Mouse (Mus musculus) intestine, postnatal 0 days (tissue): ENCODE data around the gene Tmc7. TPM values are rescaled to one million over a fixed set of nuclear protein-coding genes. Genes with fewer than 3 reads are reported as not detected.

Experiments
- ATAC-seq: fragments of 200-750 bp; cut with Nextera tagmentation; 2 replicates; pipeline ENCODE4 v1.8.0; 2017; ENCODE audit warnings: mild to moderate bottlenecking, moderate TSS enrichment, moderate library complexity
- H3K27ac ChIP-seq: fragments of 300-500 bp; sonication (generic); 2 replicates; pipeline ENCODE4 v1.5.1; 2014; ENCODE audit warnings: mild to moderate bottlenecking, low read depth, low read length, moderate library complexity
- H3K27me3 ChIP-seq: fragments of 300-500 bp; sonication (generic); replicated peaks from 2 replicates; pipeline ENCODE4 v1.6.1; 2014; ENCODE audit warnings: low read length, mixed read lengths; ENCODE audit not compliant: control insufficient read depth, insufficient read depth
- H3K36me3 ChIP-seq: fragments of 300-500 bp; sonication (generic); 2 replicates; pipeline ENCODE4 v1.6.1; 2014; ENCODE audit warnings: mild to moderate bottlenecking, moderate library complexity; ENCODE audit not compliant: control insufficient read depth, insufficient read depth
- H3K4me1 ChIP-seq: fragments of 300-500 bp; sonication (generic); replicated peaks from 2 replicates; pipeline ENCODE4 v1.6.1; 2014; ENCODE audit warnings: antibody characterized with exemption, low read length, mixed read lengths; ENCODE audit not compliant: control insufficient read depth, insufficient read depth
- H3K4me2 ChIP-seq: fragments of 300-500 bp; sonication (generic); replicated peaks from 2 replicates; pipeline ENCODE4 v1.6.1; 2014; ENCODE audit warnings: low read depth, mild to moderate bottlenecking, moderate library complexity
- H3K4me3 ChIP-seq: fragments of 300-500 bp; sonication (generic); 2 replicates; pipeline ENCODE4 v1.5.1; 2014; ENCODE audit warnings: low read depth, low read length
- H3K9ac ChIP-seq: fragments of 300-500 bp; sonication (generic); 2 replicates; pipeline ENCODE4 v1.6.1; 2014; ENCODE audit warnings: mild to moderate bottlenecking, low read depth, low read length
- H3K9me3 ChIP-seq: fragments of 300-500 bp; sonication (generic); 2 replicates; pipeline ENCODE4 v1.6.1; 2016; ENCODE audit warnings: mixed run types; ENCODE audit not compliant: control insufficient read depth
- CTCF ChIP-seq: sonication (generic); IDR thresholded peaks from 2 replicates; pipeline ENCODE4 v1.5.1; 2016; ENCODE audit warnings: low read depth, mild to moderate bottlenecking, control low read depth, antibody characterized with exemption, moderate library complexity
- WGBS: fragments of 180-500 bp; shearing (Covaris S2); extraction: QIAGEN DNeasy Blood & Tissue Kit; methylation state at CpG from one replicate; pipeline ENCODE4 v1.1.7; 2014; 5-methylcytosine and 5-hydroxymethylcytosine counted together
- polyA plus RNA-seq: library from polyadenylated mRNA; unstranded; fragments of >200 nt; fragmentation: Nextera tagmentation; extraction: Ambion mirVana; gene quantifications from 2 replicates; pipeline ENCODE4 v1.2.1, GENCODE M21; 2015

The Tmc7 gene
- polyA plus RNA-seq, 1 experiment from 2014 or later, result 1.4 TPM

DNA sequence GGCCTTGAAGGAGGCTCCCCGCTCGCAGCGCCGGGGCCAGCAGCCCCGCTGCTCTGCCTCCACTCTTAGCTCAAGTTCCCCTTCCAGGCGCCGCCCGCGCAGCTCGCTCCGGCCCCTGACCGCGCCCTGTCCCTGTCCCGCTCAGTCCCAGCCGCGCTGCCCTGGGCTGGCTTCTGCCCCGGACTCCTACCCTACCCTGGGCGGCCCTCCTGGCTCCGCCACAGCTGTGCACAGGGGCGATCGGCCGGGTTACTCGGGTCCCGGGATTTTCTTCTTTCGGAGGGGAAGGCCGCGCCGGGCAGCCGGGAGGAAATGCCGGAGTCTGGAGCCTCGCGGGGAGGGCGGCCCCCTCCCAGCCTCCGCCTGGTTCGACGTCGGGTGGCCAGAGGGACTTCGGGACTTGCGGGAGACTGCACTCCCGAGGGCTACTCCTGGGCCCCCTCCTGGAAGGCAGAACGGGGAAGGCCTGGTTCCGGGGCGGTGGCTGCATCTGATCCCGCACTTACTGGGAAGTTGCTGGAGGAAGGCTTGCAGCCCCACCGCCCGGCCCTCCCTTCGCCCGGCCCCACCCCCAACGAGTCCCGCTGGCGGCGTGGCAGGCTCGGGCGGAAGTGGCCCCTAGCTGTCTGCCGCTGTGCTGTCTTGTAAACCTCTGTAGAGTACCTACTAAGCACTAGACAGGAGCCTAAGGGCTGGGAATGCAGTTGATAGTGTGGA is 92.9 kb downstream of the Tmc7 start, which contains the start of gene Itpripl2:
Itpripl2 (minus strand) TSS at position 545 of the 717 bp plus-strand sequence.
- Histone ChIP-seq H3K9me3 (no peaks in the 10 kb centered on the region), H3K9ac (peak within 1 kb of the TSS; percentile 90), H3K4me2 (peak within 1 kb of the TSS; percentile 85), H3K36me3 (peaks cover 3% of the 10 kb centered on the region; the same call in 1 of the 2 replicates), H3K4me3 (peak within 1 kb of the TSS; percentile 71), H3K27me3 (no peaks in the 10 kb centered on the region), H3K4me1 (peaks cover 6% of the 10 kb centered on the region; the same call in 1 of the 2 replicates), H3K27ac (peak within 1 kb of the TSS; percentile 89)
- ATAC-seq, result peak; percentile 73
- under 1% methylated on average over 55 of the region's 55 CpGs for WGBS
- TF ChIP-seq CTCF, result peak; percentile 35; the same call in 1 of the 2 replicates

DNA sequence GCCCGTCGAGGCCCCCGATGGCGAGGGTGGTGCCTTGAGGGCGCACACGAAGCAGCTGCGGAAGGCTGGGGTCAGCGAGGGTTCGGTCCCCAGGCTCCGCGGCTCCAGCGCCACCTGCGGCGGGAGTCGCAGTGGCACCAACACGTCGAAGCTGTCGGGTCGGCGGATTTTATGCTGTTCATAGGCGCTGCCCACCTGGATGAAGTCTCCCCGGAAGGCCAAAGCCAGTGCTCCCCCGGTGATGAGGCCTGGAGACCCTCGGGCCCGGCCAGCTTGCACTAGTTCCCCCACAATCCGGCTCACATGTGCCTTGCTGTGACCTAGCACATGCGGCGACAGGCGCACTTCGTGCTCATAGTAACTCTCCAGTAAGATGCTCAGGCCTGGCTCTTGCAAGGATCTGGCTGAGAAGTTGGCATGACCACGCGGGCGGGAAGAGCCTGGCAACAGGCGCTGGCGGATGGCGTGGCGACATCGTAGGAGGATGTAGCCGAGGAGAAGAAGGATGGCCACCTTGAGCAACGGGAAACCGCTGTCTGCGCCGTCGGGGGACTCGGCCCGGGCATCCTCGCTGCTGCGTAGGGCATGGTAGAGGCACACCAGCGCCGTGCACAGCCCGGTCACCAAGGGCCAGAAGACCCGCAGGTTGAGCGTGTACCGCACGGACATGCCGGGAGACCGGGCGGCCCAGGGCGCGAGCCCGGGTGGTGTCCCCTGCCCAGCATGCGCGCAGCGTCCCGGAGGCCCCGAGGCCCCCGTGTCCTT is 93.7 kb downstream of the Tmc7 start:
- 8% methylated on average over 59 of the region's 67 CpGs for WGBS
- peak; percentile 64 for TF ChIP-seq CTCF
- peak overlapping the region; percentile 90 for H3K9ac ChIP-seq
- peaks cover 3% of the 10 kb centered on the region; the same call in 1 of the 2 replicates for H3K36me3 ChIP-seq
- H3K9me3 ChIP-seq, result no peaks in the 10 kb centered on the region
- H3K27ac ChIP-seq, result peak overlapping the region; percentile 89
- H3K4me2 ChIP-seq, result peak overlapping the region; percentile 85
- no peaks in the 10 kb centered on the region for H3K27me3 ChIP-seq
- peak; percentile 19 for ATAC-seq
- peak overlapping the region; percentile 71 for H3K4me3 ChIP-seq
- H3K4me1 ChIP-seq, result peaks cover 6% of the 10 kb centered on the region; the same call in 1 of the 2 replicates

DNA sequence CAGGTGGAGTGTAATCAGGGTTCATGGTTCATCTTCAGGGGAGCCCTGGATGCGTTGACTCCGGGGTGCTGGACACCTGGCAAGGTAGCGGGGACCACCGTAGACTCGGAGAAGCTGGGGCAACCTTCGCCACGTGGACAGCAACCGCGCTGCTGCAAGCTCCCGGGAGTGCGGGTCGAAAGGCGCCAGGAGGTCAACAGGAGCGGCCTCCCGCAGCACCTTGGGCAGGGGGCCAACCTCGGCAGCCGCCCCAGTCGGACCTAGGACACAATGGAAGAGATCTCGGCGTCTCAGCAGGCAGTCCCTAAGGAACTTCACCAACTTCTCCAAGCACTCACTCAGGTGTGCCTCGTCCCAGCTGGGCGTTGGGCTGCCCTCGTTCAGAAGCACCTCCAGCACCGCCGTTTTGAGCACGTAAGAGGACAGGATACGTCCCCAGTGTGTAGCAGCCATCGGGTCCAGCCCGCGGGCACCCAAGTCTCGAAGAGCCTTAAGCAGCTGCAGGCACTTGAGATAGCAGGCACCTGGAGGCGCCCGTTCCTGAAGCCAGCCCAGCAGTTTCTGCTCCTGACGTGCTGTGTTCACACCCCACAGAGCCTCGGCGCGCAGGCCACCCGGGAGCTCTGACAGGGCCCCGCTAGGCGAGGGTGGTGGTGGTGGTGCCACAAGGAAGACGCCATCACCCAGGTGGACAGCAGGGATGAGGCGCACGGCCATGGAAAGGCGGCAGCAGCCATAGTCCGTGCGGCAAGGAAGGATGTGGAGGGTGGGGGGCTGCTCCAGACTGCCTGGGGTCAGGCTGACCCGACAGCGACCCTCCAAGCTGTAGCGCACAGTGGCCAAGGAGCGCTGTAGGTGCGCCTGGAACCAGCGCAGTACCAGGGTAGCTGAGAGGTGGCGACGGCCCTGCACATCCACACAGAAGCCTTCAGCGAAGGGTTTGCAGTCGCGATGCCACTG is 94.5 kb downstream of the Tmc7 start:
- no peak for ATAC-seq
- Histone ChIP-seq H3K36me3 (peaks cover 3% of the 10 kb centered on the region; the same call in 1 of the 2 replicates), H3K4me1 (peaks cover 6% of the 10 kb centered on the region; the same call in 1 of the 2 replicates), H3K27me3 (no peaks in the 10 kb centered on the region), H3K27ac (no peak overlapping the region), H3K9me3 (no peaks in the 10 kb centered on the region), H3K4me2 (peak overlapping the region; percentile 85), H3K9ac (peak overlapping the region; percentile 90; the same call in 1 of the 2 replicates), H3K4me3 (peak overlapping the region; percentile 71)
- WGBS, result 61% methylated on average over 57 of the region's 57 CpGs
- no peak for TF ChIP-seq CTCF

DNA sequence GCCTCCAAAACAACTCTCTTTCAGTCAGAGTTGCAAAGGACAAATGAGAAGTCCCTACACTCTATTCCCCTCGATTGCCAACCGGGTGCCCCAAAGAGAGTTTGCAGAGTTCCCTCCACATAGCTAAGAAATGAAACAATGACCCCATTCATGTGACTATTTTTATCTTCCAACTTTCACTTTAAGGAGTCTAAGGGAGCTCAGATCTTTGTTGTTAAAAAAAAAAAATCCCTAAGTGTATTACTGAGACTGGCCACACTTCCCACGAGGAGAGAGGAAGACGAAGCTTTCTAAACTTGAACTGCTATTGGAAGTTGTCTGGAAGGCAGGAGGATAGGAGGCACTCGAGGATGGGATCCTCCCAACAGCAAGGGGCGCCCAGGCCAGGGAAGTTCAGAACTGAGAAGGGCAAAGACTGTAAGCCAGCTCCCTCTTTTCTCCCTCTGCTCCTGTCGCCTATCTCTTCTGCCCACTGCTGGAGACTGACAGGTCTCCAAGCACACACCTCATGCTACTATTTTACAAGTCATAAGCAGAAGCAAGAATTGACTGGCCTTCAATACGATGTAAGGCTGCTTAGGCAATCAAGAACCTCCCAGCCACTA is 96.4 kb downstream of the Tmc7 start:
- Histone ChIP-seq H3K9me3 (no peaks in the 10 kb centered on the region), H3K27ac (no peak overlapping the region), H3K4me1 (peaks cover 6% of the 10 kb centered on the region; the same call in 1 of the 2 replicates), H3K9ac (no peak overlapping the region), H3K27me3 (no peaks in the 10 kb centered on the region), H3K36me3 (peaks cover 3% of the 10 kb centered on the region; the same call in 1 of the 2 replicates), H3K4me3 (no peak overlapping the region), H3K4me2 (peak overlapping the region; percentile 48)
- no peak for ATAC-seq
- TF ChIP-seq CTCF, result peak; percentile 52
- WGBS, result 16% methylated on average over 8 of the region's 8 CpGs

DNA sequence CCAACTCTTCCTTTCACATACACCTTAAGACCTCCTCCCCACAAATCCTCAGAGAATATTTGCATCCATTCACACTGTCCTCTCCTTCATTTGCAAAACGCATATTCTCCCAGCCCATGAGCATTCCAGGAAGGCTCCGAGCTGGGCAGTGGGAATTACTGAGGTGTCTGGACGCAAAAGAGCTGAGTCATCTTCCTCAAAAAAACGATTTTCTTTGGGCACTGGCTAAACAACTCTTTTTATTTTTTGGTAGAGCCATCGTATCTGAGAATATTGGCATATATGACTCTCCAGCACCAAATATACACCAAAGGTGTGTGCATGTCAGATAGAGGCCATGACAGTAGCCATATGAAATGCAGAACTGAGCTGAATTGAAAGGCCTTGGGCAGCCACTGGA is 97.6 kb downstream of the Tmc7 start:
- Histone ChIP-seq H3K4me1 (peaks cover 6% of the 10 kb centered on the region; the same call in 1 of the 2 replicates), H3K27me3 (no peaks in the 10 kb centered on the region), H3K4me2 (no peak overlapping the region), H3K36me3 (peaks cover 3% of the 10 kb centered on the region; the same call in 1 of the 2 replicates), H3K9me3 (no peaks in the 10 kb centered on the region), H3K4me3 (no peak overlapping the region), H3K9ac (no peak overlapping the region), H3K27ac (no peak overlapping the region)
- 65% methylated on average over 5 of the region's 5 CpGs for WGBS
- ATAC-seq, result no peak
- TF ChIP-seq CTCF, result no peak

Other genes with a start within 250 kb of the Tmc7 start
- 3.0 and 3.4 TPM in 2 replicates for gene Syt17, start 136.5 kb downstream of the Tmc7 start, polyA plus RNA-seq
- gene Itpripl2, start 92.8 kb downstream of the Tmc7 start, polyA plus RNA-seq, result 4.6 and 5.6 TPM in 2 replicates
- gene Coq7, start 51.4 kb downstream of the Tmc7 start, polyA plus RNA-seq, result 123 and 139 TPM in 2 replicates
- gene Tmc5, start 12.6 kb upstream of the Tmc7 start, polyA plus RNA-seq, result 48.1 and 49.0 TPM in 2 replicates
- 120 and 136 TPM in 2 replicates for gene Gde1, start 121.0 kb upstream of the Tmc7 start, polyA plus RNA-seq
- 2.8 and 3.1 TPM in 2 replicates for gene Ccp110, start 127.8 kb upstream of the Tmc7 start, polyA plus RNA-seq
- gene Vps35l, start 155.5 kb upstream of the Tmc7 start, polyA plus RNA-seq, result 55.3 and 57.8 TPM in 2 replicates